Mouse (Mus musculus) megakaryocyte, embryonic 14.5 days (primary cell): ENCODE measurements around the gene Tbccd1. TPM values are rescaled to one million over a fixed set of nuclear protein-coding genes. Genes with fewer than 3 reads are reported as not detected.

ENCODE experiments used
- H3K27me3 ChIP-seq: replicated peaks from 2 replicates; pipeline ENCODE3; 2012; ENCODE audit warnings: inconsistent platforms
- H3K36me3 ChIP-seq: replicated peaks from 2 replicates; pipeline ENCODE3; 2012; ENCODE audit warnings: low read length, inconsistent platforms, mixed read lengths
- H3K4me1 ChIP-seq: 2 replicates; pipeline ENCODE4 v1.6.1; 2012; ENCODE audit warnings: inconsistent platforms
- H3K4me3 ChIP-seq: replicated peaks from 2 replicates; pipeline ENCODE3; 2012; ENCODE audit warnings: moderate library complexity, mild to moderate bottlenecking, inconsistent platforms
- H3K9me3 ChIP-seq: 2 replicates; pipeline ENCODE4 v1.6.1; 2012; ENCODE audit warnings: inconsistent platforms
- FLI1 ChIP-seq: IDR thresholded peaks from 2 replicates; pipeline ENCODE4 v1.6.1; 2012; ENCODE audit warnings: low read length, inconsistent platforms, mixed read lengths
- GATA1 ChIP-seq: IDR thresholded peaks from 3 replicates; pipeline ENCODE4 v1.6.1; 2012; ENCODE audit warnings: mixed read lengths, low read length, inconsistent platforms, borderline replicate concordance
- polyA plus RNA-seq: library from polyadenylated mRNA; stranded (reverse); fragments of >175 nt; gene quantifications from 2 replicates; pipeline ENCODE4 v1.2.3, GENCODE M21; 2012; ENCODE audit warnings: low replicate concordance; ENCODE audit not compliant: insufficient read depth

The Tbccd1 gene
- polyA plus RNA-seq, 1 experiment = 2.5 TPM

DNA sequence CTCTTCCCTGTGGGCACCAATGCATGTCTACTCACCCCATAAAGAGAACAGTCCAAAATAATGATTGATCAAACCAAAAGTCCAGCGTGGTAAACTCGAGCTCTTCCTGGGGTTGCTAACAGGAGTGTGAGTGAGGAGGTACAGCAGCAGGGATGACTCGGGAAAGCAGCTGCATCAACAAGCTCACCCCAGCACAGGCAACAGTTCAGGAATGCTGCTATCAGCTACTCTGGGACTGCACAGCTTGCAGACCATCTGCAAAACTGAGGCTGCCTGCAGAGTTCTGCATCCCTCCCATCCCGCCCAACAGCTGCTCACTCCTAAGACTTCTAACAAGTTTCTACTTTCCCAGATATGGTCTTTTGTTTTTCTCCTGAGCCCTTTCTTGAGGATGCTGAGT lies 15.9 kb upstream of the Tbccd1 start:
- H3K4me3 ChIP-seq = no peak overlapping the region
- TF ChIP-seq GATA1 (no peak), FLI1 (no peak)
- peaks cover 6% of the 10 kb centered on the region; the same call in 1 of the 2 replicates for H3K4me1 ChIP-seq
- H3K27me3 ChIP-seq = no peaks in the 10 kb centered on the region
- H3K9me3 ChIP-seq = no peaks in the 10 kb centered on the region
- peaks cover 63% of the 10 kb centered on the region for H3K36me3 ChIP-seq

- Histone ChIP-seq H3K36me3 (peaks cover 72% of the 10 kb centered on the region), H3K27me3 (no peaks in the 10 kb centered on the region), H3K4me1 (peaks cover 6% of the 10 kb centered on the region; the same call in 1 of the 2 replicates), H3K4me3 (no peak overlapping the region), H3K9me3 (no peaks in the 10 kb centered on the region)
- TF ChIP-seq GATA1 (no peak), FLI1 (no peak)
These were observed 14.9 kb upstream of the Tbccd1 start for GRCm38 (mm10) chr16:22872397-22872796.

- H3K36me3 ChIP-seq = peaks cover 49% of the 10 kb centered on the region
- no peaks in the 10 kb centered on the region for H3K27me3 ChIP-seq
- peaks cover 44% of the 10 kb centered on the region for H3K4me1 ChIP-seq
- TF ChIP-seq FLI1 = no peak
- TF ChIP-seq GATA1 = no peak
- peak overlapping the region; percentile 100 for H3K4me3 ChIP-seq
- H3K9me3 ChIP-seq = no peaks in the 10 kb centered on the region
These were observed 696 bp downstream of the Tbccd1 start for GRCm38 (mm10) chr16:22856773-22857172.

GRCm38 (mm10) chr16:22852709-22853108 lies 4.8 kb downstream of the Tbccd1 start:
- H3K9me3 ChIP-seq = no peaks in the 10 kb centered on the region
- no peaks in the 10 kb centered on the region for H3K27me3 ChIP-seq
- peaks cover 52% of the 10 kb centered on the region for H3K36me3 ChIP-seq
- H3K4me3 ChIP-seq = no peak overlapping the region
- no peak for TF ChIP-seq GATA1
- peaks cover 21% of the 10 kb centered on the region; the same call in 1 of the 2 replicates for H3K4me1 ChIP-seq

GRCm38 (mm10) chr16:22848331-22848730 lies 9.1 kb downstream of the Tbccd1 start:
- Histone ChIP-seq H3K36me3 (peaks cover 55% of the 10 kb centered on the region), H3K4me3 (no peak overlapping the region), H3K27me3 (no peaks in the 10 kb centered on the region), H3K9me3 (no peaks in the 10 kb centered on the region), H3K4me1 (peaks cover 24% of the 10 kb centered on the region)
- no peak for TF ChIP-seq GATA1
- no peak for TF ChIP-seq FLI1

- Histone ChIP-seq H3K9me3 (no peaks in the 10 kb centered on the region), H3K4me1 (peaks cover 27% of the 10 kb centered on the region), H3K36me3 (peaks cover 48% of the 10 kb centered on the region), H3K27me3 (no peaks in the 10 kb centered on the region), H3K4me3 (no peak overlapping the region)
- TF ChIP-seq GATA1 = no peak
- TF ChIP-seq FLI1 = no peak
These were observed 9.8 kb downstream of the Tbccd1 start for GRCm38 (mm10) chr16:22847686-22848085.

- TF ChIP-seq GATA1 (no peak), FLI1 (no peak)
- H3K36me3 ChIP-seq = peaks cover 43% of the 10 kb centered on the region
These were observed 12.0 kb downstream of the Tbccd1 start for GRCm38 (mm10) chr16:22845481-22845880.

DNA sequence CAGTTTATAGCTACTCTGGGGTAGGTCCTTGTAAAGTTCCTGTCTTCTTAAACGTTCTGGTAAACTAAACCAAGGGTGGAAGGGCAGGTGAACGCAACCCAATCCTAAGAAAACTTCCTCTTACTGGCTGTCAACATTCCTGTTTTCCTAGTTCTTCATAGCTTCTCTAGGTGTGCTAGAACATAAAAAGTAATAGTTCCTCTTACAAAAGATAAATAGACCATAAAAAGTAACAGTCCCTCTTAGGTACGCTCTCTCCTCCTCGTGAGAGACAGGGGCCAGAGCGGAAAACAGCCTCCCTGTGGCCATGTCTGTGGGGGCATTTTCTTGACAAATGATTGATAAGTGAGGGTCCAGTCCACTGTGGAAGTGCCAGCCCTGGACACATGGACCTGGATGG lies 12.6 kb downstream of the Tbccd1 start:
- TF ChIP-seq FLI1 (no peak), GATA1 (no peak)
- Histone ChIP-seq H3K36me3 (peaks cover 45% of the 10 kb centered on the region), H3K9me3 (no peaks in the 10 kb centered on the region), H3K4me3 (peak overlapping the region; percentile 90), H3K4me1 (peaks cover 36% of the 10 kb centered on the region), H3K27me3 (no peaks in the 10 kb centered on the region)

More at GRCm38 (mm10) chr16:22845481-22845880, 12.0 kb downstream of the Tbccd1 start:
- Histone ChIP-seq H3K27me3 (no peaks in the 10 kb centered on the region), H3K4me3 (no peak overlapping the region), H3K4me1 (peaks cover 30% of the 10 kb centered on the region), H3K9me3 (no peaks in the 10 kb centered on the region)

DNA sequence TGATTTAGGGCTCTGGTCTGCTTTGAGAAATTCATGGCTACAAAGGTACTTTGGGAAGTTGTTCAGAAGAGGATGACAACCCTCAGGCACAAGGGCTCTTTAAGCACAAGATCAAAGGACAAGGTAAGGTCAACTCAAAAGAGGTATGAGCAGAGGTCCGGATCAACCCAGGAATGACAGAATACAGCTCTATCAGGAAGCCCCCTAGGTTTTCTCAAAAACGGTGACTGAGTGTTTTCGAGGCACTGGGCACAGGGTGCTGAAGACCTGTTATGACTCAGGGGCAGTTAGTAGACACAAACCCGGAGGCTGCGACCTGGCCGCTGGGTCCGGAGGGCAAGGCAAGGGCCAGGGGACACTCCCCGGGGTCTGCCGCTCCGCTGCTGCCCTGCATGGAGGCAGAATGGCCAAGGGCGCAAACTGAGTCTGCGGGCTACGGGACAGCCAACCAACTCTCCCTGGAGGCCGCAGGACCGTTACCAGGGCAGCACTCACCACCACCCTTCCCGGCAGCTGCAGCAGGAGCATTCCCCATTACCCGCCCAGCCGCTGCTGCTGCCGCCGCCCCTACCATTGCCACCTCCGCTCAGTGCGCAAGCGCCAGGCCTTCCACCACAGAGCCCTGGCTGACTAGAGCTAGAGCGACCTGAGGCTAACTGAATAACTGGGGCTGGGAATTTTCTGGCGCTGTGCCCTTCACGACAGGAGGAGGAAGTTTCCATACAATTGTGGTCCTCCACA lies 13.2 kb downstream of the Tbccd1 start:
- TF ChIP-seq FLI1 (no peak), GATA1 (no peak)
- Histone ChIP-seq H3K36me3 (peaks cover 51% of the 10 kb centered on the region), H3K27me3 (no peaks in the 10 kb centered on the region), H3K9me3 (no peaks in the 10 kb centered on the region), H3K4me3 (peak overlapping the region; percentile 90), H3K4me1 (peaks cover 41% of the 10 kb centered on the region)

GRCm38 (mm10) chr16:22842871-22843270 lies 14.6 kb downstream of the Tbccd1 start:
- H3K27me3 ChIP-seq = no peaks in the 10 kb centered on the region
- TF ChIP-seq GATA1 (no peak), FLI1 (no peak)
- H3K36me3 ChIP-seq = peaks cover 59% of the 10 kb centered on the region

GRCm38 (mm10) chr16:22839146-22839857 lies 18.2 kb downstream of the Tbccd1 start:
- Histone ChIP-seq H3K4me1 (peaks cover 43% of the 10 kb centered on the region), H3K4me3 (no peak overlapping the region), H3K9me3 (no peaks in the 10 kb centered on the region), H3K36me3 (peaks cover 74% of the 10 kb centered on the region), H3K27me3 (no peaks in the 10 kb centered on the region)
- TF ChIP-seq GATA1 = no peak
- no peak for TF ChIP-seq FLI1

More at GRCm38 (mm10) chr16:22842871-22843270, 14.6 kb downstream of the Tbccd1 start:
- H3K9me3 ChIP-seq = no peaks in the 10 kb centered on the region
- no peak overlapping the region for H3K4me3 ChIP-seq
- peaks cover 49% of the 10 kb centered on the region for H3K4me1 ChIP-seq
